Mouse (Mus musculus): Measurements from ENCODE around the gene Cyp26a1. TPM values are rescaled to one million over a fixed set of nuclear protein-coding genes. Genes with fewer than 3 reads are reported as not detected.

The Cyp26a1 gene
- total RNA-seq, 2 experiments from 2014 or later, result 0.46 to 0.59 TPM

GRCm38 (mm10) chr19:37689478-37689877, 8.1 kb upstream of the Cyp26a1 start:
- no peak for TF ChIP-seq CTCF (conservative IDR thresholded peaks at IDR 0.05)

GRCm38 (mm10) chr19:37690716-37691115, 6.9 kb upstream of the Cyp26a1 start:
- no peak overlapping the region for H3K4me3 ChIP-seq
- no peak for DNase-seq (ENCODE audit: low spot score in 2 of 2)
- H3K27ac ChIP-seq, result no peak overlapping the region
- peak; percentile 50 for TF ChIP-seq CTCF (conservative IDR thresholded peaks at IDR 0.05)

More at GRCm38 (mm10) chr19:37689478-37689877, 8.1 kb upstream of the Cyp26a1 start:
- DNase-seq (ENCODE audit: low spot score in 2 of 2), result no peak
- H3K4me3 ChIP-seq, result no peak overlapping the region
- no peak overlapping the region for H3K27ac ChIP-seq

DNA sequence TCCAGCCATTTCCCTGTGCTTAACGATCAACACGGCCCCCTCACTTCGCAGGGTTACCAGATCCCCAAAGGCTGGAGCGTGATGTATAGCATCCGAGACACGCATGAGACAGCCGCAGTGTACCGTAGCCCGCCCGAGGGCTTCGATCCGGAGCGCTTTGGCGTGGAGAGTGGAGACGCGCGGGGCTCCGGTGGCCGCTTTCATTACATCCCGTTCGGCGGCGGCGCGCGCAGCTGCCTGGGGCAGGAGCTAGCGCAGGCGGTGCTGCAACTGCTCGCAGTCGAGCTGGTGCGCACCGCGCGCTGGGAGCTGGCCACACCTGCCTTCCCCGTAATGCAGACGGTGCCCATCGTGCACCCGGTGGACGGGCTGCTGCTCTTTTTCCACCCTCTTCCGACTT, 4.7 kb upstream of the Cyp26a1 start:
- no peak for TF ChIP-seq CTCF (conservative IDR thresholded peaks at IDR 0.05)
- Histone ChIP-seq H3K4me3 (peak overlapping the region; percentile 47), H3K27ac (no peak overlapping the region)
- DNase-seq (ENCODE audit: low spot score in 2 of 2), result no peak

DNA sequence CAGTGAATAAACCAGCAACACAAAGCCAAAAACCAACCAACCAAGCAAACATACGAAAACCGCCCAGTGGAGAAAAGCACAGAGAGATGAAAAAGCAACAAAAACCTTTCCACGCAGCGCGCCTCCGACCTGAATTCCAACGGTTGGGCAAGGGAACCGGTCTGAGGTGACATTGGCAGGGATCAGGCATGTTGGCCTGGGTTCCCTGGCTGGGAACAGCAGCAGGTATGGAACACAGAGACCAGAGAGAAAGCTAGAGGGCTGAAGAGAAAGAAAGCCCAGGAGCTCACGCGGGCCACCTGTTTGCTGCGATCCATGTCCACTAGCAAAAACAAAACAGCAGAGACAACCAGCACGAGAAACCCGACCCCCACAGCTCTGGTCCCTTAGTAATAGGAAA, 2.5 kb upstream of the Cyp26a1 start:
- Histone ChIP-seq H3K4me3 (no peak overlapping the region), H3K27ac (no peak overlapping the region)
- no peak for TF ChIP-seq CTCF (conservative IDR thresholded peaks at IDR 0.05)
- DNase-seq (ENCODE audit: low spot score in 2 of 2), result no peak

DNA sequence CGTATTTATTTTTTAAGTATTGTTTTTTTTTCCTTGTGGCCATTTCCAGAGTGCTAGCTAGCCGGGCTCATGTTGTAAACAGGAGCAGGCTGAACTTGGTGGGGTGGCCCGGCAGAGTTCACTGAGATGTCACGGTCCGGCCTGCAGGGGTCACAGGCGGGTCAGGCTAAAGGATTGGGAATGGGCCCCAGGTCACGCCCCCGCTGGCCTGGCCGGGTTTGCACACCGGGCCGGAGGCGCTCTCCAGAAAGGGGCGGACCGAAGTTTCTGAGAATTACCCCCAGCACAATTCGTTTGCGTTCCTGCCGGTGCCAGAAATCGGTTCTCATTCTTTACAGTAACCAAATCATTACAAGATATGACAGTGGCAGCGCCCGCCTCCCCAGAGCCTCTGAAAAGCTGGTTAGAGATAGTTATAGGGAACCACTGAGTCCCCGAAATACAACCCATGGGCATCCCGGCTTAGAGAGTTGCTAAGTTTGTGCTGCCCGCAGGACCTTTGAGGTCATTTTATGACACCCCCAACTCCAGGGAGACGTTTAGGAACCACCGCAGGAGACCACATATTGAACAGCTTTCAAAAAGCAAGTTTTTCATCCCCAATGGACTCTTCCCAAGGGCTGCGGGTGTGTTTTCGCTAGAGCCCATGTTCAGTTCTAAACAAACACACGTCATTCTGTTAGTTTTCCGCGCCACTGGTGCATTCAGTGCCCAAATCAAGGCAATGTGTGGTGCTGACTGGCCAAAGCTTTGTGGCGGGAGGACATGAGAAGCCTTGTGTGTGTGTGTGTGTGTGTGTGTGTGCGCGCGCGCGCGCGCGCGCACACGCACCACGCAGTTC, 1.6 kb upstream of the Cyp26a1 start:
- H3K27ac ChIP-seq, result no peak overlapping the region
- no peak for TF ChIP-seq CTCF (conservative IDR thresholded peaks at IDR 0.05)
- no peak overlapping the region for H3K4me3 ChIP-seq
- no peak for DNase-seq (ENCODE audit: low spot score in 2 of 2)

DNA sequence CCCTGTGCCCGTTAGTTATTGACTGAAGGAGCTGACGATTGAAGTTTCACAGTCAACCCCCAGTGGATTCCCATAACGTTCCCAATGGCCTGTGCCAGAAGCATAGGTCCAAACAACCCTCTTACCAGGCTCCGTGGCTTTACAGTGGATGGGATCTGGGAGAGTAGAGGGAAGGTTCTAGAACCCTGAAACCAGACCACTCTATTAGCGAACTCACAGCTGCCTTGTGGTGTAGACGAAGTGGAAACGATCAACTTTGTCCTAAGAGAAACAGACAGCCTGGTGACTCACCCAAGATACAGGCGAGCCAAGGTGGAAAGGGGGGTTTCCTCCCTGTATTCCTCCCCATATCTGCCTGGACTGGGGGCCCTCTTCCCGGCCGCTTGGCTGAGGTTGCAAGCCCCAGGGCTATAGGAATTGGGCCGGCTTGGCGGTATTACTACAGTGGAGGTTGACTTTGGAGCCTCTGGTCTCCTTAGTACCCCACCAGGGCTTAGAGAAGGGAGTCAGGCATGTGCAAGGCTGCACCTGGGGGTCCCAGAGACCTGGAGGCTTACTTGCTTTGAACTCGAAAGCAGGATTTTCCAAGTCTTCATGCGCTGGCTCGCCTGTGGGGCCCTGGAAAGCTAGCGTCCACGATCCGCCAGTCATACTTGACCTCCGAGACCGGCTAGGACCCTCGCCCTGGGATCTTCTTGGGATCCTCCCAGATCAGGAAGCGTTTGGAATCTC, 829 bp upstream of the Cyp26a1 start:
- no peak for DNase-seq (ENCODE audit: low spot score in 2 of 2)
- no peak overlapping the region for H3K27ac ChIP-seq
- no peak overlapping the region for H3K4me3 ChIP-seq
- no peak for TF ChIP-seq CTCF (conservative IDR thresholded peaks at IDR 0.05)

DNA sequence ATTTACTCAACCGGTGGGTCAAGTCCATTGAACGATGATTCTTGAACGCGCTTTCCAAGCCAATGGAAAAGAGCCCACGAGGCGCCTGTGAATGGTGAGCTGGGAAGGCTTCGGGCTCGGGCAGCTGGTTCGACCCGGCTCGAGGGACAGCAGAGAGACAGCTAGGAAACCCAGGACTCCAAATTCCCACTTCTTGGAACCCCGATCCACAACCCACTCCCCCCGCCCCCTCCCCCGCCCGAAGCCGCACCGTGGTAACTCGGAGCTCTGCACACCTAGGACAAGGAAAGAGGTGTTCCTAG, 312 bp upstream of the Cyp26a1 start:
- no peak overlapping the region for H3K27ac ChIP-seq
- TF ChIP-seq CTCF (conservative IDR thresholded peaks at IDR 0.05), result no peak
- peak overlapping the region; percentile 44 for H3K4me3 ChIP-seq
- DNase-seq (ENCODE audit: low spot score in 2 of 2), result no peak

DNA sequence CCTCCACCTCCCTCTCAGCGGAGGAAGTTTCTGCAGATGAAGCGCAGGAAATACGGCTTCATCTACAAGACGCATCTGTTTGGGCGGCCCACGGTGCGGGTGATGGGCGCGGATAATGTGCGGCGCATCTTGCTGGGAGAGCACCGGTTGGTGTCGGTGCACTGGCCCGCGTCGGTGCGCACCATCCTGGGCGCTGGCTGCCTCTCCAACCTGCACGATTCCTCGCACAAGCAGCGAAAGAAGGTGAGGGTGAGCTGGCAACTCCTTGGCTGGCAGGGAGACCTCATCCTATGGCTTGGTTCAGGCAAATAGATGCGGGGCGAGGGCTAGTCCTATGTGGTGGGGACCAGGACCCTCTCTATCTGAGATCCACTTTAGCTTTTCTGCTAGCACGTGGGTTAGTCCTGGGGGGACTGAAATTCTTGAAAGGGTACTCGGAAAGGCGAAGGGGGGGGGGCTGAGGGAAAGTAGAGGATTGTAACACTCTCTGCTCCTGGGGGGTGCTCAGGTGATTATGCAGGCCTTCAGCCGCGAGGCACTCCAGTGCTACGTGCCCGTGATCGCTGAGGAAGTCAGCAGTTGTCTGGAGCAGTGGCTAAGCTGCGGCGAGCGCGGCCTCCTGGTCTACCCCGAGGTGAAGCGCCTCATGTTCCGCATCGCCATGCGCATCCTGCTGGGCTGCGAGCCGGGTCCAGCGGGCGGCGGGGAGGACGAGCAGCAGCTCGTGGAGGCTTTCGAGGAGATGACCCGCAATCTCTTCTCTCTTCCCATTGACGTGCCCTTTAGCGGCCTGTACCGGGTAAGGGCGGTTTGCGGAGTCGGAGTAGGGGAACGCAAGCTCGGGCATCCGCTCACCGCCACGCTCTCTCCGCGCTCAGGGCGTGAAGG, 919 bp downstream of the Cyp26a1 start:
- DNase-seq (ENCODE audit: low spot score in 2 of 2), result no peak
- no peak for TF ChIP-seq CTCF (conservative IDR thresholded peaks at IDR 0.05)

GRCm38 (mm10) chr19:37699711-37700110, 2.1 kb downstream of the Cyp26a1 start:
- no peak overlapping the region for H3K4me3 ChIP-seq
- DNase-seq (ENCODE audit: low spot score in 2 of 2), result no peak
- no peak overlapping the region for H3K27ac ChIP-seq
- TF ChIP-seq CTCF (conservative IDR thresholded peaks at IDR 0.05), result no peak

More for the DNA sequence above, 919 bp downstream of the Cyp26a1 start:
- no peak overlapping the region for H3K27ac ChIP-seq
- H3K4me3 ChIP-seq, result peak overlapping the region; percentile 44; the same call in 1 of the 2 replicates

- Histone ChIP-seq H3K4me3 (no peak overlapping the region), H3K27ac (no peak overlapping the region)
- no peak for TF ChIP-seq CTCF (conservative IDR thresholded peaks at IDR 0.05)
- DNase-seq (ENCODE audit: low spot score in 2 of 2), result no peak
Observed at GRCm38 (mm10) chr19:37702377-37703076, 4.9 kb downstream of the Cyp26a1 start.

DNA sequence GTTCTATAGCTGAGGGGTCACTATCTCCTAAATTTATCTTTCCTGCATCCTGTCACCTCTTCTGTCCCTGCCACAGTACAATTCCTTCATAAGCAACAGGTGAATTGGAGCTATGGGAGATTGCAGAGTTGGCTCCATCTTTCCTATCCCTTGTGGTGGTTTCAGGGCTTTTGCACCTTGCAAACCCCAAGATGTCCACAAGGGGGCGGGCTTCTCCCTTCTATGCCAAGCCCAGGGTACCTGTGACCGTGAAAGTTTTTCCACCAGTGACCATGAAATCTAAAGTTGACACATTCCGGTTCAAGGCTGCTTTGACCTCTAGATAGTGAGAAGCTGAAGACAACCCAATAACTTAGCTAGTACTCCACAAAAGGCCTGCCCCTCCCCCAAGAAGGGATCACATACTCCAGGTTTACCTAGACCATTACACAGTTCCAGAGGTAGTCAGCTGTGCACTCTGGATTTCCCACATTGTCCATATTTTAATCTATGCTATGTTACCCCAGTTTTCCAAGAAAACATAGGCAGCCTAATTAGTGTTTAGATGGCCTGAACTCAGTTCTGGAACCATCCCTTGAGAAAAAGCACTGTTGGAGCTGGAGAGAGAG, 6.4 kb downstream of the Cyp26a1 start:
- TF ChIP-seq CTCF (conservative IDR thresholded peaks at IDR 0.05), result peak; percentile 96

DNA sequence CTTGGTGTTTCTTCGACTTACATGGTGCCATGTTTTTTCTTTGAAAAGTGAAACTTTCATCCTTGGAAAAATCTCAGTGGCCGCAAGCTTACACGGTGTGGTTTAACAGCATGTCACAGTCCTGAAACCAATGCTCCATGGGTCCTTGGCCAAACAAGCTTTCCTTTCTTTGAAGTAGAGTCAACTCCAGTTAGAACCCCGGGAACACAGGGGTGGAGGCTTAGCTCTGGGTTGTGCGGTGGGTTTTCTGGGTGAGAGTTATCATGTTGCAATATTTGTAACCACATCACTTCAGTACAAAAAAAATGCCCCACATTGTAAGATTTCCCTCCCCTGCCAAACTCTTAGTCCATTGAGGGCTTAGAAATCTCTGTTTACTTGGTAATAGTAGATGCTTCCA, 8.1 kb downstream of the Cyp26a1 start:
- Histone ChIP-seq H3K27ac (no peak overlapping the region), H3K4me3 (no peak overlapping the region)
- DNase-seq (ENCODE audit: low spot score in 2 of 2), result no peak
- TF ChIP-seq CTCF (conservative IDR thresholded peaks at IDR 0.05), result no peak

More for the DNA sequence above, 6.4 kb downstream of the Cyp26a1 start:
- Histone ChIP-seq H3K4me3 (no peak overlapping the region), H3K27ac (no peak overlapping the region)
- peak; percentile 19 to 82 for DNase-seq (ENCODE audit: low spot score in 2 of 2)
